Comparison of ENCODE assay signal across 18 mouse cellular contexts in the genomic region with DNA sequence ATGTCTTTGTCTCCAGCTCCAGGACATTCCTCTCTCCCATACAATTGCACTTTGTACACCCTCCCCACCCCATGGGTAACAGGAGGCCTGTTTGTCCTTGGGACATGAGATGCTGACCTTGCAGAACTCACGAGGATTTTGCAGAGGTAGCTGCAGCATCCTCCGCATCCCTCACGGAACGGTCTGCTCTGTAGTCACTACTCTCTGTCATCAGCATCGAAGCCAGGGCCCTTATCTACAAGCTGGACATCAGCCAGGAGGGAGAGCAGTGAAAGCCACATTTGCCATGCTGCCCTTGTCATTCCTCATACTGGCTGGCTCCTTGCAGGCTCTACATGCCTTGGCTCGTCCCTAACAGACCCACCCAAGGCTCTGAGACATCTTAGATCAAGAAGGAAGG.
DNase-seq lines count a peak whose midpoint lies in the region; ATAC-seq and TF ChIP-seq lines count a peak whose summit lies in the region.
"Had no signal": no experiment of that assay in that cellular context is flagged by ENCODE, and none has a peak within 500 bp of the region (broad histone marks: within the 10 kb centered on the region; RNA-seq: fewer than 3 reads in every experiment).

No protein-coding gene starts in this region.

- no peaks in the 10 kb centered on the region for H3K9me3 ChIP-seq in hindbrain, postnatal 0 days (ENCODE audit: low read length)
- no peaks in the 10 kb centered on the region for H3K9me3 ChIP-seq in hindbrain, embryonic 10.5 days
- H3K9me3 ChIP-seq in heart, embryonic 16.5 days (replicated peaks; ENCODE audit: control insufficient read depth, low read length), result no peaks in the 10 kb centered on the region
- H3K9me3 ChIP-seq in midbrain, embryonic 16.5 days (replicated peaks; ENCODE audit: control insufficient read depth, low read length, poor library complexity, severe bottlenecking), result no peaks in the 10 kb centered on the region
- H3K9me3 ChIP-seq: embryonic facial prominence, embryonic 12.5 days; forebrain, embryonic 15.5 days; hindbrain, embryonic 15.5 days; limb, embryonic 10.5 days; liver, embryonic 13.5 days; stomach, embryonic 15.5 days had no signal

- H3K27me3 ChIP-seq in hindbrain, postnatal 0 days (ENCODE audit: insufficient read depth, low read length), result no peaks in the 10 kb centered on the region
- H3K27me3 ChIP-seq in hindbrain, embryonic 10.5 days (ENCODE audit: insufficient read depth, poor library complexity, severe bottlenecking), result no peaks in the 10 kb centered on the region
- no peaks in the 10 kb centered on the region for H3K27me3 ChIP-seq in heart, embryonic 16.5 days (ENCODE audit: control insufficient read depth, insufficient read depth, low read length)
- no peaks in the 10 kb centered on the region for H3K27me3 ChIP-seq in midbrain, embryonic 16.5 days (ENCODE audit: control insufficient read depth, insufficient read depth, low read depth, low read length)
- H3K27me3 ChIP-seq: embryonic facial prominence, embryonic 12.5 days; forebrain, embryonic 15.5 days; hindbrain, embryonic 15.5 days; liver, embryonic 13.5 days; stomach, embryonic 15.5 days had no signal

- ATAC-seq in hindbrain, postnatal 0 days, result peak; percentile 48
- peak; percentile 68; the same call in 1 of the 2 replicates for ATAC-seq in heart, embryonic 16.5 days (replicated peaks; ENCODE audit: extremely low read depth, insufficient read depth, low FRiP score)
- no peak for ATAC-seq in midbrain, embryonic 16.5 days
- ATAC-seq: forebrain, embryonic 15.5 days had no signal

- DNase-seq in adrenal gland, postnatal 10 days, result peak; percentile 9
- DNase-seq in adrenal gland, adult 8-10 months, result no peak
- DNase-seq in hindbrain, postnatal 0 days (ENCODE audit: low spot score), result peak; percentile 33
- DNase-seq in hindbrain, embryonic 10.5 days (ENCODE audit: low spot score), result no peak
- peak; percentile 30 for DNase-seq in MN1 (ENCODE audit: low spot score)
- DNase-seq: cerebellum, adult 11-12 months; gastrocnemius, adult 2 months; kidney, adult 11 months; liver, embryonic 13.5 days; midbrain, embryonic 14.5 days had no signal

- 0 out of 2 replicates have a peak overlapping the region, but pooled peaks have one; percentile 8 for H3K27ac ChIP-seq in hindbrain, postnatal 0 days
- H3K27ac ChIP-seq in hindbrain, embryonic 10.5 days, result no peak overlapping the region
- peak overlapping the region; percentile 61; the same call in 1 of the 2 replicates for H3K27ac ChIP-seq in heart, embryonic 16.5 days (ENCODE audit: low read length)
- H3K27ac ChIP-seq in midbrain, embryonic 16.5 days (ENCODE audit: low read length), result no peak overlapping the region
- H3K27ac ChIP-seq: embryonic facial prominence, embryonic 12.5 days; forebrain, embryonic 15.5 days; gastrocnemius, adult 2 months; hindbrain, embryonic 15.5 days; kidney, postnatal 0 days; limb, embryonic 10.5 days; liver, embryonic 13.5 days; stomach, embryonic 15.5 days had no signal

- peaks cover 4% of the 10 kb centered on the region; the same call in 1 of the 2 replicates for H3K4me1 ChIP-seq in hindbrain, postnatal 0 days (ENCODE audit: insufficient read depth, low read length)
- H3K4me1 ChIP-seq in hindbrain, embryonic 10.5 days (replicated peaks), result no peaks in the 10 kb centered on the region; the same call in 1 of the 2 replicates
- H3K4me1 ChIP-seq in heart, embryonic 16.5 days (ENCODE audit: control insufficient read depth, insufficient read depth, low read length), result peaks cover 27% of the 10 kb centered on the region
- peaks cover 3% of the 10 kb centered on the region; the same call in 1 of the 2 replicates for H3K4me1 ChIP-seq in midbrain, embryonic 16.5 days (ENCODE audit: control insufficient read depth, insufficient read depth, low read length)
- H3K4me1 ChIP-seq: embryonic facial prominence, embryonic 12.5 days; forebrain, embryonic 15.5 days; limb, embryonic 10.5 days; liver, embryonic 13.5 days; stomach, embryonic 15.5 days had no signal

- TF ChIP-seq CTCF in hindbrain, postnatal 0 days (IDR thresholded peaks at IDR 0.05; ENCODE audit: low read depth), result no peak

- no peak overlapping the region for H3K4me3 ChIP-seq in hindbrain, postnatal 0 days (ENCODE audit: low read length)
- H3K4me3 ChIP-seq in hindbrain, embryonic 10.5 days, result no peak overlapping the region
- H3K4me3 ChIP-seq in heart, embryonic 16.5 days (ENCODE audit: low read length), result no peak overlapping the region
- no peak overlapping the region for H3K4me3 ChIP-seq in midbrain, embryonic 16.5 days (ENCODE audit: low read depth, low read length)
- H3K4me3 ChIP-seq: embryonic facial prominence, embryonic 12.5 days; forebrain, embryonic 15.5 days; gastrocnemius, adult 2 months; hindbrain, embryonic 15.5 days; limb, embryonic 10.5 days; liver, embryonic 13.5 days; stomach, embryonic 15.5 days had no signal

- 59% methylated on average over 6 of the region's 6 CpGs for WGBS in hindbrain, postnatal 0 days
- WGBS in hindbrain, embryonic 10.5 days, result 85% methylated on average over 6 of the region's 6 CpGs
- 20% methylated on average over 6 of the region's 6 CpGs for WGBS in heart, embryonic 16.5 days
- 86% methylated on average over 6 of the region's 6 CpGs for WGBS in midbrain, embryonic 16.5 days

- no peak overlapping the region for H3K4me2 ChIP-seq in hindbrain, postnatal 0 days (ENCODE audit: low read depth, low read length)
- H3K4me2 ChIP-seq in heart, embryonic 16.5 days (ENCODE audit: low read depth, low read length), result no peak overlapping the region
- no peak overlapping the region for H3K4me2 ChIP-seq in midbrain, embryonic 16.5 days (ENCODE audit: low read length)
- H3K4me2 ChIP-seq: embryonic facial prominence, embryonic 12.5 days; forebrain, embryonic 15.5 days; hindbrain, embryonic 15.5 days; liver, embryonic 13.5 days; stomach, embryonic 15.5 days had no signal

- H3K9ac ChIP-seq in hindbrain, postnatal 0 days (replicated peaks; ENCODE audit: low read length), result no peak overlapping the region
- no peak overlapping the region for H3K9ac ChIP-seq in heart, embryonic 16.5 days (ENCODE audit: low read length)
- no peak overlapping the region for H3K9ac ChIP-seq in midbrain, embryonic 16.5 days (ENCODE audit: low read depth, low read length)
- H3K9ac ChIP-seq: embryonic facial prominence, embryonic 12.5 days; forebrain, embryonic 15.5 days; hindbrain, embryonic 15.5 days; liver, embryonic 13.5 days; stomach, embryonic 15.5 days had no signal

- H3K36me3 ChIP-seq in hindbrain, postnatal 0 days (ENCODE audit: insufficient read depth, low read length), result no peaks in the 10 kb centered on the region
- no peaks in the 10 kb centered on the region for H3K36me3 ChIP-seq in hindbrain, embryonic 10.5 days
- no peaks in the 10 kb centered on the region for H3K36me3 ChIP-seq in heart, embryonic 16.5 days (ENCODE audit: control insufficient read depth, insufficient read depth)
- no peaks in the 10 kb centered on the region for H3K36me3 ChIP-seq in midbrain, embryonic 16.5 days (ENCODE audit: control insufficient read depth, insufficient read depth, low read length)
- H3K36me3 ChIP-seq: embryonic facial prominence, embryonic 12.5 days; forebrain, embryonic 15.5 days; hindbrain, embryonic 15.5 days; limb, embryonic 10.5 days; liver, embryonic 13.5 days; stomach, embryonic 15.5 days had no signal

Comparison
In these comparisons a context has a peak if more than half of its experiments do, and no peak if none do; other contexts are left out.
1. DNase-seq: peak in adrenal gland, postnatal 10 days (single experiment), hindbrain, postnatal 0 days (single experiment) and MN1 (single experiment); none in adrenal gland, adult 8-10 months (single experiment) and hindbrain, embryonic 10.5 days (single experiment).
2. H3K27ac ChIP-seq: peak in hindbrain, postnatal 0 days (single experiment) and heart, embryonic 16.5 days (single experiment); none in hindbrain, embryonic 10.5 days (single experiment) and midbrain, embryonic 16.5 days (single experiment).